Mouse (Mus musculus) brain, adult 2 months (tissue): ENCODE data around the gene Nxf1.
"Not testable (repeated sequence)": the region's sequence is repeated elsewhere in the genome, so short reads cannot be mapped to it uniquely, and the experiment has no call there.

Experiments
- DNase-seq: peaks from one replicate; pipeline ENCODE4 v3.0.0; 2011; ENCODE audit warnings: low read depth, low spot score

The Nxf1 gene

DNA sequence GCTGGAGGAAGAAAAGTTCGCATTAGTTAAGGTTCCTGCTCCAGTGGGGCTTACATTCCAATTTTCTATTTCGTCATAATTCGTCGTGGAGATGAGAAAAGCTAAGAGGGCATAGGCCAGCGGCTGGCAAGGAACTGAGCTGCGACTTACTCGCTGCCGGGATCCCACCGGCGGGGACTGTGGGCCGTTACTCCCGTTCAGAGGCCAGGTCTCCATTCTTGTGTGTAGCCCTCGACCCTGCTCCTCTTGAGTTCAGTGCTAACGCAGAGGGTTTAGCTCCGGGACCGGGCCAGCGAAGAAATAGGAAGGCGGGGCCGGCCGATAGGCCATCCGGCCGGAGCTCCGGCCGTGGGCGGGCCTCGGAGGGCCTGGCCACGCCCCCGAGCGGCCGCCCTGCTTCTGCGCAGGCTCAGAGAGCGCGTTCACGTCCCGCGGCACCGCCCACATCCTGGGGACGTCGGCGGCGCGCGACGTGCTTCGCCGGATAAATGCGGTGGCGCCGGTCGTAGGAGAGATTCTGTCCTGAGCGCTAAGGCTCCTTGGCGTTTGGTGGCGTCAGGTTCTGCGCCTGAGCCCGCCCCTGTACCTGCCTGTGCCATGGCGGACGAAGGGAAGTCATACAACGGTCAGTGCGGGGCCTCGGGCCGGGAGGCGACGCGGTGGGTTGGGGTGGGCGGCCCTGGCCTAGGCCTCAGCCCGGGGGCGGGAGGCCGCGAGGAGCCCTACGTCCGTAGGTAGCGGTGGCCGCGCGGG lies at the start of gene Nxf1:
Gene Nxf1, plus strand, starts transcription at position 439 of the 753 bp plus-strand sequence.
- peak; percentile 97 for DNase-seq

DNA sequence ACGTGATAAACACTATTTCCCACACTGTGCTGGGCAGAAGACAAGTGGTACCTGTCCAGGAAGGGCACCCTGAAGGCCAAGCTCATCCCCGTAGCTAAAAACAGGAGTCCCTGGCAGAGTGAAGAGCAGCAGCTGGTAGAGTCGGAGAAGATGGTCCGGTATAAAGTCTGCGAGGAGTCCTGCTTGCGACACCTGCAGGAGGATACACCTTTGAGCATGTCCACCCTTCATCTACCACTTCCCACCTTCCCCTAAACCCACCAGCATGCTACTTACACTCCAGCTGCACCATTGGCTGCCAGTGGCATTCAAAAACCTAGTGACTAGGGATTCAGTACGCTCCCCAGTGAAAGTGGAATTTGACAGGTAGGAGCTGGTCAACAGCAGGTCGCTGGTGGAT lies 47.9 kb upstream of the Nxf1 start:
- no peak for DNase-seq

DNA sequence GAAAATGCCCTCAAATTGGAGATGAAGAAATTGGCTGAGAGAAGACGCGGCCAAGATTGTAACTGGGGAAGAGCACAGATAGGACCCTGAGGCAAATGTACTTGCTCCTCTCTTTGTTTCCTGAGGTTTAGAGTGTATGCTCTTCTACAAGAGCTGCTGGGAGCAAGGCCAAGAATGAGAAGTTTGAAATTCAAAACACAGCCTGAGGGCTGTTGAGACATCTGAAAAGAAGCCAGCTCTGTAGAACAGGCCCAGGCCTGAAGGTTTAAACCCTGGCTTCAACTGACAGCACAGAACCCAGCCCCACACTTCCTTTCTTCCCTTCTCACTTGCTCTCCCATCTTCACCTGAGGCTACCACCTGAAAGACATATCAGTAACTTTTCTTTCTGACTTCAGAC lies 46.8 kb upstream of the Nxf1 start:
- peak; percentile 54 for DNase-seq

DNA sequence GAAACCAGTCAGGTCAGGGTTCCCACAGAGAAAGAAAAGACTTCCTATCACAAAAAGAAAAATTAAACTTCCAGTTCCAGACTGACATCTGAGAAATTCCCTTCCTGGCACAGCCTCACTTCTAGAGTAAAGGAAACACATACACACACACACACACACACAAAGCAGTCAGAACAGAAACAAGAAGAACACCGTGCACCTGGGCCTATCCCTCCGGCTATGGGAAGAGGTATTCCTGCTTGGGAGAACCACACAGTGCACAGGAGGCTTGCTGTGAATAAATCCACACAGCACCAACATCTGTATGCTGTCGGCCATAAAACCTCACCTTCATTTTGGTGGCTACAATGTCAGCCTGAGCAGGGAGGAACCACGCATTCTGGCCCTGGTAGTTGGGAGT lies 45.4 kb upstream of the Nxf1 start:
- DNase-seq = no peak

DNA sequence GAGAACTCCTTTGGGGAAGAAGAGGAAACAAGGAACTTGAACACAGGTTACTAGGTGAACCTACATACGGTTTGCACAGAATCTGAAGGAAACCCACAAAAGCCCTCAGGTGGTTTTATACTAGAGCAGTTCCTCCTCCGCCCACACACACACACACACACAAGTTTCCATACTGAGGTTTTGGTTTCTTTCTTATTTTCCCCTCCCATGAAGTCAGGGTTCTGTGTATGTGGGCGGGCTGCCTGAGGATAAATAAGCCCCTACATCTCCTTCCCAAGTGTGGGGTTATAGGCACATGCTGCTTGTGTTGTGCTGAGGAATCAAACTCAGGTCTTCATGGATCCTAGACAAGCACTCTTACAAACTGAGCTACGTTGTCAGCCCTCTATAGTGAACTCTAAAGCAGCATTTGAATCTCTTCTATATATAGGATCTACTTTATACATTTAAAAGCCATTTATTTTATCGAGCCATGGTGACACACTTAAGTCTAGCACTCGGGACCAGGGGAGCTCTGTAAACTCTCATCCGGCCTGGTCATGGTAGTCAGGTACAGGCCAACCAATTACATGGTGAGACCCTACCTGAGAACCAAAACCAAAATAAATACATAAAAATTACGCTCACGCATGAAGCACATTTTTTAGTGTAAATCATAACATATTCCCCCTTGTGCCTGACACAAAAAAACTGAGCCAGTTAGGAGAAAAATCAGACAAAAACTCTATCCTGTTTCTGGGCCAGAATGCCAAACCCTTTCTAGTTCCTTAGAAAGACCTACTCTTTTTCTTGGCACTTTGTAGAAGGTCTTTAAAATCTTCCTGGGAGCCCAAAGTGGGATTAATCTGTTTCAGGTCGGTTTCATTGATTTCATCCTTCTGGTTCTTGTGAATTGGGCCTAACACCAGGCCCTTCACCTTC lies 44.7 kb upstream of the Nxf1 start:
- no peak for DNase-seq

DNA sequence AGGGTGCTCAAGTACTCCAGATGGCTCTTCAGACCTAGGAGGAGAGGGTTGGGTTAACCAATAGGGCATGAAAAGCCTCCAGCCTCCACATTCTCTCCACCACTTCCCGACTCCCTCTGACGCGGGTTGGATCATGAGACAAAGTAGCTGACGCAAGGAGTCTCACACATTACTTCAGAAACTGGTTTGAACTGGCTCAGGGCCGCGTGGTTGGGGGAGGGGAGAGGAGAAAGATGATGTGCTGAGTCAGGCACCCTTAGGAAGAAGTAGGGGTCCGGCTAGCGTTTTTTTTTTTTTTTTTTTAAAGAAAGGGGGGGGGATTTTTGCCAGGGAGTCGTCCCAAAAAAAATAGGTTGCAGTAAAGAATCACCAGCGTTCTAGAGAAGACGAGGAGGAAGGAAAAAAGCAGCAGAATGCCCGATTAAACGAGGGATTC lies 44.0 kb upstream of the Nxf1 start:
- DNase-seq = peak; percentile 77

DNA sequence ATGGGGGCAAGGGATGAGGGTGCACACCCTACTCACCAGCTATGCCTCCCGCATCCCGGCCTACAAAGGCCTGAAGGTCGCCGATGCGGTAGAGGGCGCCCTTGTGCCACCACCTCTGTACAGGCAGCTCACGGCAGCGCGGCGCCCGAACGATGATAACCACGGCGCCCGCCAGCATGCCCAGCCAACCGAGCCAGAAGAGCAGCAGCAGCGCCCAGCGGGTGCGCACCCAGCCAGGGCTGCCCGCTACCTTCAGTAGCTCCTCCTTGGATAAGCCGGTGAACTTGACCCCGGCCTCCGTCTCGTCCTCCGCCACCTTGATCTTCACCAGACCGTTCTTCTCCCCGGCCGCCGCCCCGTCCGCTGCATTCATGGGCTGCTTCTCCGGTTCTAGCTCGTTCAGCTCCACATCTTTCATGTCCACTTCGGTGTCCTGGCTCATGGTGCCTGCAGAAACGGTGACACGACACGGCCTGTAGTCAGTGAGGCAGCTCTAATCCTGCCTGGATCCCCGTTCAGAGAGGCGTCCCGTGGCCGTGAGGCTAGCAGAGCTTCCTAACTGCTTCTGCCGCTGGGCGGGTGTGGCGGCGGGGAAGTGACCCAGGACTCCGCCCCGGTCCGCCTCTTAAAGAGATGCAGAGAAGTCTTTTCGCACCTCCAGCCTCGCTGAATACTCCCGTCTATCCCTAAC lies 43.4 kb upstream of the Nxf1 start:
- peak; percentile 95 for DNase-seq

DNA sequence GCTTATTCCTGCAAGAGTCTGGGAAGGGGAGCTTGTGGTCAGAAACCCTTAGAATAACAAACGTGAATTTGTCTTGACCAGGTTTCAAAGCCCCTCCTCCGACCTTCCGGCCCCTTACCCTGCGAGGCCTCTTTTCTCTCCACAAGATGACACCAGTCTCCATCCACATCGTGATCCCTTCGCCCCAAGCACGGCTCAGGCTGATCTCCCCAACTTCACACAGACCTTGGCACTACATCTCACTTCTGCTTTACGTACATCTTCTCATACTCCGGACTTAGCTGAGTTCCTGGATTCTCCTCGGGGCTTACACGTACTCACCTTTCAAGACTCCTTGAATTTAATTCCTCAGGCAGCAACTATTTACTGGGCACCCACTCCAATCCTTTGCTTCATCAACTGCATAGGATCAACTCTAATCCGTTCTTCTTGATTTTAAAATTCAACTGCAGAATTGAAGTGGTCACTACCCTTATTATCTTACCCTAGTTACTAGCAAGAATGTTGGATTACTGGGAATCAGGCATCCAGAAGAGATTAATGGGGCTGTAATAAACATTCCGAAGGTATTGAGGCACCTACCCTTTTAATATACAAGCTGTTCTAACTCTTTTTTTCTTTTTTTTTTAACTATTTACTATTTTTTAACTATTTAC lies 42.7 kb upstream of the Nxf1 start:
- no peak for DNase-seq

DNA sequence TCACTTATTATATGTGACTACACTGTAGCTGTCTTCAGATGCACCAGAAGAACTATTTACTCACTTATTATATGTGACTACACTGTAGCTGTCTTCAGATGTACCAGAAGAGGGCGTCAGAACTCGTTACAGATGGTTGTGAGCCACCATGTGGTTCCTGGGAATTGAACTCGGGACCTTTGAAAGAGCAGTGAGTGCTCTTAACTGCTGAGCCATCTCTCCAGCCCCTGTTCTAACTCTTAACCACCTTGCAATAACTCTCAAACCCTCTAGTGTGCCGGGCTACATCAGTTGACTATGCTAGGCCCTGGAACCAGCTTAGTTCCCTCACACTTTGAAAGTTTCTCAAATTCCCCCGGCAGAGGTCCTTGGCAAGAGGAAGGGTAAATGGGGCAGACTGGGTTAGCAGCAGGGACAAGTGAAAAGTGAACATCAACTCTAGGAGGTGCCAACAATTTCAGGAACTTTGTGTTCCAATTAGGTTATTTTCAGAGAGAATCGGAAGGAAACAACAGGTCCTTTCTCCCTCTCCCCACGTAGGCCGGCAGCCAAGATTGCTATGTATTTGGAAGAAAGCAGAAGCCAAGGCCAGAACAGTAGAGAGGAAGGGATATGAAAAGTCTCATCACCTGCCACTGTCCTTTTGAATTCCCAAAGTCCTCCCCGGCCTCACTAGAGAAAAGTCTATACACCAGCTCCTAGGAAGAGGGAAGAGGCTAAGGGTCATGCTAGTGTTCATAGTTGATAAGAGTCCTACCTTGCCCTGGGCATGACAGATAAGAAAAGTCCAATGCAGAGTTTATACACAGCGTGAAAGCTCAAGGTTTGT lies 42.0 kb upstream of the Nxf1 start:
- DNase-seq = no peak

DNA sequence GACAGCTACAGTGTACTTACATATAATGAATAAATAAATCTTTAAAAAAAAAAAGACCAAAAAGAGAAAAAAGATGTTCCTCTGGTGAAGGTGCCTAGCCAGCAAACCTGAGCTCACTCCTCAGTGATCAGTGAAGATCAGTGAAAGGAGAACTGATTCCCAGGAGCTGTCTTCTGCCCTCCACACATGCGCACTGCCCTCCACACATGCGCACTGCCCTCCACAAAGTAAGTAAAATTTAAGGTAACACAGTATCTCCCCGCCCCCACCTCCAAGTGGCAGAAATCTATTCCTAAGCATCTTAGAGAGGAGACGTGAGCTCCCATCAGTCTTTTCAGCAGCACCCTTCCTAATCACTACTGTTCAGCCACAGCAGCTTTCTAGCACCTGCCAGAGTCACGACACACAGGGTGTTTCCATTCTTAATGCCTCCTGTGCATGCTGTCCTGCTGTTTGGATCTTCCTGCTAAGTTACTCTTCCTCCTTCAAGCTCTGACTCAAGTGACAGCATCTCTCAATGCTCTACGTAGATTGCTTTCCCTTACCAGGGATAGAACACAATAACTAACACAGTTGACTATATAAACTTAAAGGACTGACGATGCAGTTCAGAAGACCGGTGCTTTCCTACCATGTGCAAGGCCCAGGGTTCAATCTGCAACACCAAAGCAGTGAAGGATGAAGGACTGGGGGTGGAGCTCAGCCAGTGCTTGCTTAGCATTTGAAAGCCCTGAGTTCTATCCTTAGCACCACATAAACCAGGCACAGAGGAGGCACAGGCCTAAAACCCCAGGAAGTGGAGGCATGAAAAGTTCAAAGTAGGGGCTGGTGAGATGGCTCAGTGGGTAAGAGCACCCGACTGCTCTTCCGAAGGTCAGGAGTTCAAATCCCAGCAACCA lies 40.8 kb upstream of the Nxf1 start:
- no peak for DNase-seq

DNA sequence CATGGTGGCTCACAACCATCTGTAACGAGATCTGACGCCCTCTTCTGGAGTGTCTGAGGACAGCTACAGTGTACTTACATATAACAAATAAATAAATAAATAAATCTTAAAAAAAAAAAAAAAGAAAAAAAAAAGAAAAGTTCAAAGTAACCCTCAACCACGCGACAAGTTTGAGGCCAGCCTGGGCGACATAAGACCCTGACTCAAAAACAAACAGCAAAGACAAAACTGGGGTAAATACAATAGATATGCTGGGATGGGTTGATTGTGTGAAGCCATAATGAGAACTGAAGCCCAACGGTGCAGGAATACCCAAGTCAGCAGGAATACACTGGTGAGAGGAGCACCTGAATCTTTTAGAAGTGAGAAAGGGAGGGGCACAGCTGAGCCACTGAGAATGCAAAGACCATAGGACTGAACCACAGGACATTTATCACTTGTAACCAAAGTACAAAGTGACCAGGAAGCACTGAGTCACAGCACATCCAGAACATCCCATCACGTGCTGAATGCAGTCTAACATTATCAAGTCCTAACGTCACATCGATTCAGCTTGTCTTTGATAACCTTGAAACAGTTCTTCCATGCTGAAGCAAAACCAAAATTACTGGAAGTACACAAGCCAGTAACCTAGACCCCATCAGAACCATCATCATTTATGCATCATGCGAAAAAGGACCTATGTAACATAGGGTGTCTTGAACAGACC lies 40.0 kb upstream of the Nxf1 start:
- DNase-seq = no peak

DNA sequence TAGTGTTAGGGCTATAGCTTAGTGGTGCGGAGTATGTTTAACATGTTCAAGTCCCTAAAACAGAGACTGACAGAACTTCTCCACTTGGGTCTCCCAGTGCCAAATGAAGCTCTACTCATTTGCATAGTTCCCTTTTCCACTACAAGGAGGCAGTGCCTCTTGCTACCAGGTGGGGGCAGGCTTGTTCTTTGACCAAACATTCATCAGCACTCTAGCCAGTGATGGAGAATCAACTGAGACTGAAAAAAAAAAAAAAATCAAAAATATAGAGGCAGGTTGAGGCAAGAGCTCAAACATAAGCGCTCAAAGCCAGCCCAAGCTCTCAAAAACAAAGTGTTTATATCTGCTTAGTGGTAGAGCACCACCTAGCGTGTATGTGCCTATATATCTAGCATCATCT lies 38.5 kb upstream of the Nxf1 start:
- peak; percentile 78 for DNase-seq

DNA sequence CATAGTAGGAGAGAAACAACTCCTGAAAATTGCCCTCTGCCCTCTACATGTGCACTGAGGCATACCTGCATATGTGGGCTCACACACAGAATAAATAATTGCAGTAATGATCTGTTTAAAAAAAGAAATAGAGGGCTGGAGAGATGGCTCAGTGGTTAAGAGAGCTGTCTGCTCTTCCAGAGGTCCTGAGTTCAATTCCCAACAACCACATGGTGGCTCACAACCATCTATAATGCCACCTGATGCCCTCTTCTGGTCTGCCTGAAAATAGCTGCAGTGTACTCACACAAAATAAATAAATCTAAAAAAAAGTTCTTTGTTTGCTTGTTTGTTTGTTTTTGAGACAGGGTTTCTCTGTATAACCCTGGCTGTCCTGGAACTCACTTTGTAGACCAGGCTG lies 37.8 kb upstream of the Nxf1 start:
- not testable (repeated sequence) for DNase-seq

DNA sequence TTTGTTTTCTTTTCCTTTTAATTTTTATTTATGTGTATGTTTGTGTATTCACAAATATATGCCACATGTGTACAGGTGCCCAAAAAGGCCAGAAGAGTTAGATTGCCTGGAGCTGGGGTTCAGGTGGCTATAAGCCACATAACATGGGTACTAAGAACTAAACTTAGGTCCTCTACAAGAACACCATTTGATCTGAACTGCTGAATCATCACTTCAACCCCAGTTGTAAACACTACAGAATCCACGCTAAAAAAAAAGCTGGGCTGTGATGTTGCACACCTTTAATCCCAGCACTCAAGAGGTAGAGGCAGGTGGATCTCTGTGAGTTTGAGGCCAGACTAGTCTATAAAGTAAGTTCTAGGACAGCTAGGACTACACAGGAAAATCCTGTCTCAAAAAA lies 35.5 kb upstream of the Nxf1 start:
- DNase-seq = no peak

DNA sequence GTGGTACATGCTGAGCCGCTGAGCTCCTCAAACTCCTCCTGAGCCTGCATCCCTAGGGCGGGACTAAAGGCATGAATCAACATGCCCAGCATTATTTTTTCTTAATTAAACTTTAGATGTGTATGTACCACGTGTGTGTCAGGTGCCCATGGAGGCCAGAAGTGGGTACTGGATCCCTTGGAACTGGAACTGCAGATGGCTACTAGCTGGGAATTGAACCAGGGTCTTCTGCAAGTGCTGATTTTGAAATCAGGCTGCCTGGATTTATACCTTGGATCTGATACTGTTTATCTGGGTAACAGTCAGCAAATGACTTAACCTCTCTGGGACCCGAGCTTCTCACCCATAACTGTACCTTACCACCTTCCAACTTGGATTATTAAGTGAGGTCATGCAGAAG lies 34.9 kb upstream of the Nxf1 start:
- DNase-seq = no peak

DNA sequence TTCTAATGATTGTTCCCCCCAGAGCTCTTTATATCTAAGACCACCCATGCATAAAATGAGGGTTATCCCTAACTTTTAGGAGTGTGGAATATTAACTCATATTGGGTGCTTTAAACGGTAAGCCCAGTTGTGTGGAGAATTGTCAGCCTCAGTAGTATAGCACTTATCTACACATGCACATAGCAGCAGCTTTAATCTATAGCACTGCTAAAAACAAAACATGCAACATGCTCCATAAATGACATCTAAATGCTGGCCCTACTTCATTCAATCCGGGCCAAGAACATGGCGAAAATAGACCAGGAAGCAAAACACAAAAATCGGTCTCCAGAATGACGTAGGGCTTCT lies 34.3 kb upstream of the Nxf1 start:
- DNase-seq = no peak

DNA sequence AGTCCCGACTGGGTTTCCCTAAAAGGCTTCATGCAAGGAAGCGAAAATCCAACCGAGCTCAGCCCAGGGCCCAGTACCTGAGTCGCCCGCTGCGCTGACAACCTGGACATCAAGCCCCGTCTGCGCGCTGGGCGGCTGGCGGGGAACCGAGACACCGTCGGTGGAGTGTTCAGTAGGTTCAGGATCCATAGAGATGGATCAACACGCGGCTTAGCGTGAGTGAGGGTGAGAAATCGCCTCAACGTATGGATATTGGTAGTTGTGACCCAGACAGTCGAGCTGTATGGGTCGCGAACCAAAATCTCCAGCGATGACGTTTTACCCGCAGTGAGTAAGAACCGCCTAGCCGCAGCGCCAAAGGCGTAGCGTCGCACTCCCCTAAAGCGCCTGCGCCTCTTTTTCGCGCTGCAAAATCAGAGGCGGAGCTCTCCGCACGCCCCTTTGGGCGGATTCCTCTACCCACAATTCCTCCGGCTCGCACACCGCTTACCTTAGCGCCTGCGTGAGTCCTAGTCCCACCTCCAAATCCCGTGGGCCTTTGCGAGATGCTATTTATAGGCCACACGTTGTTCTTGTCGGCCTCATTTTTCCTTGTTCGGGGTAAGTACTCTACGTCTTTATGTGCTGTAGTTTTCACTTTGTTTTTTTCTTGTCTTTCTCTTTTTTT lies 33.8 kb upstream of the Nxf1 start, which contains the start of gene Slc3a2:
Gene Slc3a2, minus strand, starts transcription at position 463 of the 667 bp plus-strand sequence.
- DNase-seq = peak; percentile 100

DNA sequence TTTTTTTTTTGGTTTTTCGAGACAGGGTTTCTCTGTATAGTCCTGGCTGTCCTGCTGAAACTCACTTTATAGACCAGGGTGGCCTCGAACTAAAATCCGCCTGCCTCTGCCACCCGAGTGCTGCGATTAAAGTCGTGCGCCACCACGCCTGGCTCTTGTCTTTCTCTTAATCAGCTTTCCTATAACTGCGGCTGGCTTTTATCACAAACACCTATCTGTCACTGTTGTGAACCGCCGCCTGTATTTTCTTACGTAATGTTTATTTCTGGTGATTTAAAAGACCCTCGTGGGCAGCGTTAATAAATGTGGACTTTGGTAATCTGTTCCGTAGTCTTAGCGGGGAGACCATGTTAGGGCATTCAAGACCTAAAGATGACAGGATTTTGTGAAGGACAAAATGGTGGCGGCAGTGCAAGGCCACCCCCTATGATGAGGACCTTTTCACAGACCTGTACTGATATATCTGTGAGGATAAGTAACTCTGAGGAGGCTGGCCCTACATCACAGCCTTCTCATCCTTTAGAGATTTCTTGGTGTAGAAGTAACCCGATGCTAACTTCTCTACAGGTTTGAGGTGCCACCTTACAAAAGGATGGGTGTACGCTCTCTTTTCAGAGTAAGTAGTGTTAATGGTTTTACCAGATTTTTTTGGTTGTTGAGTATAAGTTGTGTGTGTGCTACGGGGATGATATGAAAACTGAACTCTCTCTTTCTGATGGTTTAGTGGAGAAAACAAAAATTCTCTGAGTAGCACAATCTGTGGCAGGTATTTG lies 33.1 kb upstream of the Nxf1 start:
- no peak for DNase-seq
